Mouse (Mus musculus) layer of hippocampus, postnatal 14 days (tissue): ENCODE data around the gene Slc30a2. TPM values are rescaled to one million over a fixed set of nuclear protein-coding genes. Genes with fewer than 3 reads are reported as not detected.
"Not testable (repeated sequence)": the region's sequence is repeated elsewhere in the genome, so short reads cannot be mapped to it uniquely, and the experiment has no call there.

ENCODE experiments used
- DNase-seq, 2 experiments: peaks; one replicate each; pipeline ENCODE4 v3.0.0; 2021 to 2022; ENCODE audit warnings: low spot score in 2 of 2, mixed read lengths in 1 of 2
- total RNA-seq, 2 experiments: library from RNA; stranded (reverse); gene quantifications; 2 replicates each; pipeline ENCODE4 v1.2.3; 2021

The Slc30a2 gene
- total RNA-seq, 2 experiments from 2014 or later, result not detected

- no peak for DNase-seq
These were observed 23.3 kb upstream of the Slc30a2 start for GRCm38 (mm10) chr4:134319674-134320073.

- no peak for DNase-seq
These were observed 21.5 kb upstream of the Slc30a2 start for GRCm38 (mm10) chr4:134321524-134321923.

- no peak for DNase-seq
These were observed 18.3 kb upstream of the Slc30a2 start for GRCm38 (mm10) chr4:134324655-134325054.

GRCm38 (mm10) chr4:134326859-134327530, 16.0 kb upstream of the Slc30a2 start:
- DNase-seq, result no peak

GRCm38 (mm10) chr4:134328151-134328550, 14.8 kb upstream of the Slc30a2 start:
- DNase-seq, result no peak

- no peak for DNase-seq
These were observed 14.1 kb upstream of the Slc30a2 start for GRCm38 (mm10) chr4:134328832-134329231.

GRCm38 (mm10) chr4:134330281-134330680, 12.7 kb upstream of the Slc30a2 start:
- no peak for DNase-seq

GRCm38 (mm10) chr4:134341231-134341630, 1.8 kb upstream of the Slc30a2 start:
- not testable (repeated sequence) for DNase-seq

GRCm38 (mm10) chr4:134342213-134342779, 685 bp upstream of the Slc30a2 start:
- DNase-seq, result no peak

- DNase-seq, result no peak
These were observed 1.6 kb downstream of the Slc30a2 start for GRCm38 (mm10) chr4:134344620-134345019.

- no peak for DNase-seq
These were observed 2.8 kb downstream of the Slc30a2 start for GRCm38 (mm10) chr4:134345802-134346201.

GRCm38 (mm10) chr4:134348078-134348477, 5.1 kb downstream of the Slc30a2 start:
- no peak for DNase-seq

GRCm38 (mm10) chr4:134348545-134348944, 5.6 kb downstream of the Slc30a2 start:
- no peak for DNase-seq

- DNase-seq, result no peak
These were observed 6.8 kb downstream of the Slc30a2 start for GRCm38 (mm10) chr4:134349829-134350228.

- no peak for DNase-seq
These were observed 7.7 kb downstream of the Slc30a2 start for GRCm38 (mm10) chr4:134350641-134351040.

- DNase-seq, result no peak
These were observed 8.6 kb downstream of the Slc30a2 start for GRCm38 (mm10) chr4:134351329-134352260.

GRCm38 (mm10) chr4:134352261-134352707, 9.3 kb downstream of the Slc30a2 start:
- no peak for DNase-seq

- no peak for DNase-seq
These were observed 9.9 kb downstream of the Slc30a2 start for GRCm38 (mm10) chr4:134352929-134353328.

- no peak for DNase-seq
These were observed 10.8 kb downstream of the Slc30a2 start for GRCm38 (mm10) chr4:134353527-134354409.

GRCm38 (mm10) chr4:134355841-134356452, 13.0 kb downstream of the Slc30a2 start:
- no peak for DNase-seq
